Mouse (Mus musculus) heart, adult 2 months (tissue): Measurements from ENCODE around the gene Stk33.

Experiments used
- CTCF ChIP-seq: fragments of 200-600 bp; IDR thresholded peaks from 2 replicates; pipeline ENCODE4 v1.8.1; 2022; ENCODE audit warnings: antibody characterized with exemption, mild to moderate bottlenecking, moderate library complexity
- EP300 ChIP-seq: fragments of 200-500 bp; IDR thresholded peaks from 2 replicates; pipeline ENCODE4 v1.6.1; 2011; ENCODE audit warnings: low read depth, low read length, control low read depth; ENCODE audit not compliant: insufficient read depth
- POLR2A ChIP-seq: fragments of 200-500 bp; IDR thresholded peaks from 2 replicates; pipeline ENCODE4 v1.6.1; 2011; ENCODE audit warnings: mild to moderate bottlenecking, low read depth, low read length, control low read depth; ENCODE audit not compliant: insufficient read depth

GRCm38 (mm10) chr7:109238724-109239123, 200.2 kb downstream of the Stk33 start:
- TF ChIP-seq POLR2A, result no peak
- no peak for TF ChIP-seq CTCF
- no peak for TF ChIP-seq EP300
